Mouse (Mus musculus) yolk sac, embryonic 10.5 days (tissue): ENCODE results near the gene Pde1b.

Experiments
- DNase-seq: peaks from one replicate; pipeline ENCODE4 v3.0.0-alpha.2; 2017; ENCODE audit warnings: low spot score

Pde1b gene

GRCm38 (mm10) chr15:103551053-103551452, 48.2 kb downstream of the Pde1b start:
- DNase-seq: no peak

- no peak for DNase-seq
These were observed 49.4 kb downstream of the Pde1b start for GRCm38 (mm10) chr15:103552096-103552690.

- no peak for DNase-seq
These were observed 62.1 kb downstream of the Pde1b start, which contains the start of gene Glycam1 for GRCm38 (mm10) chr15:103564981-103565380. Gene Glycam1 (minus strand): TSS chr15:103565081.
